Mouse (Mus musculus) T-helper 17 cell (primary cell): ENCODE measurements around the gene Ccdc154.

Experiments used
- in situ Hi-C, 2 experiments: fragments of 300-600 bp; cut with MboI, MseI; formaldehyde crosslinking; loops; 1 replicate in 1 of 2; 2 replicates in 1 of 2; pipeline ENCODE4 v1.15.1; 2025; ENCODE audit warnings: high pct_unique_total_duplicates in 2 of 2

Gene Ccdc154

DNA sequence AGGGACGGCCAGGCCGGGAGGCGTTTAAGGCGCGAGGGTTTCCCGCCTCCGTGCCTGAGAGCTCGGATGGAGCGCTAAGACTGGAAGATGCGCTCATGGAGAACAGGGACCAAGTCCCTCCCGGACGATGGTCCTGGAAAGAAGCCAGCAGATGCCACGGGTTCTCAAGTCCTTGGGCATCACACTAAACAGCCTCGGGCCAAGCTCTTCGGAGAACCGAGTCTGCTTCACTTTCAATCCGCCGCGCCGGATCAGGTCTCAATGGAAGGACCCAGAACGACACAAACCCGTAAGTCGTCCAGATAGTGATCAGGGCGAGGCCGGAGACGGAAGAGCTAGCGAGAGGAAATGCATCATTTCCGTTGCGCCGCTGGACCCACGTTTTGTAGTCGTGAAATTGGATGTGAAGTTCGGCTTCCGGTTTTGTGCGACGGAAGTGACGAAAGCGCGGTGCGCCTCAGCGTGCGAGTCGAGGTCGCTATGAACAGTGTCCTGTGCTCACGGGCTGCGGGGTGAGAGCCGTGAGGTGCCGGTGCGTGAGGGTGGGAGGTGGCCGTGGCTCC lies 21.9 kb downstream of the Ccdc154 start, which contains the start of gene BC003965:
TSS of gene BC003965 (plus strand) at position 426 of the 563 bp plus-strand sequence.
- in situ Hi-C loops = no loop called here

DNA sequence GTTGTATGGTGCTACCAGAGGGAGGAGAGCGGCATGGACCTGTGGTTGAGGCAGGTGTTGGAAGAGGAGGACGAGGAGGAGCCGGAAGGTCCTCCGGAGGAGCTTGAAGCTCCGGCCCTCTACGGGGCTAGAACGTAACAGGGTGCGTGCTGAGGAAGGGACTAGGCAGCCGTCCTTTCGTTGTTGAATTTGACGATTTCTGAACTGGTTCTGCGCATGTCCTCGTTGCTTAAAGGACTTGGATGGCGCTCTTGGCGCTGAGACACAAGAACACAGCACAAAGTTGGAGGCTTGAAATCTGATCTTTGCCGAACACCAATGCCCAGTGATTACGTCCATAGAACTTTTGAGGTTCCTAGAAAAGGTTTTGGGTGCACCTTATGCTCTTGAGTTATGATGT lies 22.7 kb downstream of the Ccdc154 start:
- in situ Hi-C loops = loop anchor here (5.0 kb wide), 2 partner anchors 42 to 87 kb away; partner anchors contain the start of gene Ube2i (in 1 of the 2)

DNA sequence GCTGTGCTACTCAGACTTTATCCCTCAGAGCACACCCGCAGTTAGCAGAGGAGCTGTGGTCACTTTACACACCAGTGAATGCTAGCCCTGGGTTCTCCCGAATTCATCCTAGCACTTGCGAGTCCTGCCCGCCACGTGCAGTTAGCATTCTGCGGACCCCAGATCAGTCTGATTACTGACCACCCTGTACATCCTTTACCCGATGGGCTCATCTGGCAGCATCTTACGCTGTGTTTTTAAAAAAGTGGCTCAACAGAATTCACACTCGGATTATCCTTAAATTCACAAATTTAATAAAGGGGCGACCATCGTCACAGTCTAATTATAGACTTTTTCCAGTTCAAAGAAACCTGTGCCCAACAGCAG lies 25.5 kb downstream of the Ccdc154 start:
- in situ Hi-C loops = loop anchor here (5.0 kb wide), 2 partner anchors 40 to 85 kb away; partner anchors contain the start of gene Ube2i (in 1 of the 2)

DNA sequence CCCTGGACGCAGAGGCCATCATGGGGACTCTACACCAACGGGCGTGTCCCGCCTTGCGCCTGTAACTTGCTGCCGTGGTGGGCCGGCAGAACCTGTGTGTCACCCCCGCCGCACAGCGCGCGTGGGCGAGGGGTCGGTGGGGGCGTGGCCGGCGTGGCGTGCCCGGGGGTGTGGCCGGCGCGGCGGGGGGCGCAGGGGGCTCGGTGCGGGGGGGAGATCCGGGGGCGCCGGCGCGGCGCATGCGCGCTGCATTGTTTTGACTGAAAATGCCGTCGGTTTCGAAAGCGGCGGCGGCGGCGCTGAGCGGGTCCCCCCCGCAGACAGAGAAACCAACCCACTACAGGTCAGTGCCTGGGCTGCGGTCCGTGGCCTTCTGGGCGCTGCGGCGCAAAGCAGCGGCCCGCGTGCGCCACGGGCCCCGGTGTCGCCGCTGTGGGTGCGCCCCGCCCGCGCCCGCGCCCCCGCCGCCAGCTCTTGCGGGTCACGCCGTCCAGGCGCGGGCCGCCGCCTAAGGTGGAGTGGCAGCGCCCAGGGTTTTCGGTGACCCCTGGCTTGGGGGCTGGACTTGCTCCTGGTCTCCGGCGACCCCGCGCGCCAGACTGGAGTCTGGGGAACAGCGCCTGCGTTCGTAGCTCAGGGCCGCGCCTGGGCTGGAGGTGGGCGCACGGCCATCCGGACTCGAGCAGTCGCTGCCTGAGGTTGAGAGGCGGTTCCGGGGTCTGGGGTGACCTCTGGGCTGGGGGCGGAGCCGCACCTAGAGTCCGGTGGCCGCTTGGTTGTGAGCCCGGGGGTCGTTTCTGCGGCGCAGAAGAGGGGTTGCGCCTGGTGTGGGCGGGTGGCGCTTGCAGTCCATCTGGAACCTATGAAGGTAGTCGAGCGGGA lies 26.1 kb downstream of the Ccdc154 start, which contains the start of gene Unkl:
TSS of gene Unkl (plus strand) at position 248 of the 882 bp plus-strand sequence.
- in situ Hi-C loops = loop anchor here (5.0 kb wide), 2 partner anchors 39 to 84 kb away; partner anchors contain the start of gene Ube2i (in 1 of the 2)

DNA sequence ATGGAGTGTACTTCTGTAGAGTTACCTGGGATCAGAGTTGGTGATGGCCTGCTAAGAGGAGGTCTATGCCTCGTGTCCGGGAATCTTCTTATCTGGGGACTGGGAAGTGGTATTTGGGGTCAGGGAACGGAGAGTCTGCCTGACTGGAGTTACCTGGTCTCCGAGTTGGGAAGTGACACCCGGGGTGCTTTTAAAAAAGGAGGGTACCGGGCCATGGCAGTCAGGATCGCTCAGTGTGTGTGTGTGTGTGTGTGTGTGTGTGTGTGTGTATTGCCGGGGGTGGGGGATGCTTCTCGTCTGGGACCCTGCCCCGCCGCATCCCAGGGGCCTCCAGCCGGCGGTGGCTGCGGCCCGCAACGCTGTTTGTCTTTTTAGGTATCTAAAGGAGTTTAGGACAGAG lies 26.8 kb downstream of the Ccdc154 start:
- in situ Hi-C loops = loop anchor here (5.0 kb wide), 2 partner anchors 38 to 83 kb away; partner anchors contain the start of gene Ube2i (in 1 of the 2)

DNA sequence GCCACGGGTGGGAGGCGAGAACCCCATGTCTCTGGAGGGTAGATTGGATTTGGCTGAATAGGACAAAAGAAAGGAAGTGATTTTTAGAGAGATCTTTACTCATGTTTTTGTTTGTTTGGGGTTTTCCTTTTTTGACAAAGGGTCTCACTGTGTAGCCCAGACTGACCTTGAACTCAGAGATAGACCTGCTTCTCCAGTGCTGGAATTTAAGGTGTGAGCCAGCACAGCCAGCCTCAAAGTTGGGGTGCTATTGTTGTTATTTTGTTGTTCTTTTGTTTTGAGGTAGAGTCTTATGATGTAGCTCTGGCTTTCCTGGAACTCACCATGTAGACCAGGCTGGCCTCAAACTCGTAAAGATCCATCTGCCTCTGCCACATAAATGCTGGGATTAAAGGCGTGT lies 40.1 kb downstream of the Ccdc154 start:
- in situ Hi-C loops = no loop called here

DNA sequence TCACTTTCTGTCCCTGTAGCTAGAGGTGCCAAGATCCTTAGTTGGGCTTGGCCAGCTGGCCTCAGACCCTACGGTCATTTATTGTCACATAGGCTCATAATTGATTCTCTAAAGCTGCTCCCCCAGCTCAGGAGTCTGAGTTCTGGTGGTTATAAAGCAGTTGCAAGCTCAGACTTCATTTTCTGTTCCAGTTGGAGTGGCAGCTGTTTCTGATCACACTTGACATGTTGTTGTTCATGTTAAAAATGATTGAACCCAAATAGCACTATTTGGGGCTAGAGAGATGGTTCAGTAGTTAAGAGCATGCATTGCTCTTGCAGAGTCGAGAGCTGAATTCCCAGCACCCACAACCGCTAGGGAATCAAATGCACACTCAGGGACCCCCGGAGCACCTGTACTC lies 47.7 kb downstream of the Ccdc154 start:
- in situ Hi-C loops = no loop called here

DNA sequence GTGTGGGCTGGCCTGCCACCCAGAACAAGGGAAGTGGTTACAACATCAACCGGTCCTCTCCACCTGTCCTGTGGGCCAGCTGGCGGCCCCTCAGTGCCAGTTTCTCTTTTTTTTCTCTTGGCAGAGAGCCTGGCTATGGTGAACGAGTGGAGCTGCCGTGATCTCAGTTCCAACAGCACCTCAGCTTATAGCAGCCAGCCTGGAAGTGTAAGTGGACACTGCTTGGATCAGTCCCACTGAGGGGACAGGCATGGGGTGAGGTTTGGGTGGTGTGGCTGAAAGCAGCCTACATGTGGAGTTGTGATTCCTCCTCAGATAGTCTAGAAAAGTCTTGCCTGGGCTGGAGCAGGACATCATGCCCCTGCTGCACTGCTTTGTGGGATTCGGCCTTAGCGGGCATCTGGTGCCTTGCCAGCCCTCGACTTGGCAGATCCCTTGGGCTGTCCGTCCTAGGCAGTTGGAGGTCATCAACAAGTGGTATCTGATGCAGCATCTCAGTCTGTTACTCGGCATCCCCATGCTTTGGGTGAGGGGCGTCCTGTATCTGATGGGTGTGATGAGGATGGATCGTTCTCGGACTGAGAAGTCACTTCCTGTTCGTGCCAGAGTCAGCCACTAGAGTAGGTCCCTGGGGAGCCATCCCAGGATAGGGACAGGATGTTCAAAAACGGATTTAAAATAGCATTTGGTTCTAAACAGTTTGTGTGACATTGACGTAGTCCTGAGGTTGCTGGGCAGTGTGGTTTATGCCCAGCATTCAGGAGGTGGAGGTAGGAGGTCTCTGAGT lies 48.6 kb downstream of the Ccdc154 start:
- in situ Hi-C loops = no loop called here

DNA sequence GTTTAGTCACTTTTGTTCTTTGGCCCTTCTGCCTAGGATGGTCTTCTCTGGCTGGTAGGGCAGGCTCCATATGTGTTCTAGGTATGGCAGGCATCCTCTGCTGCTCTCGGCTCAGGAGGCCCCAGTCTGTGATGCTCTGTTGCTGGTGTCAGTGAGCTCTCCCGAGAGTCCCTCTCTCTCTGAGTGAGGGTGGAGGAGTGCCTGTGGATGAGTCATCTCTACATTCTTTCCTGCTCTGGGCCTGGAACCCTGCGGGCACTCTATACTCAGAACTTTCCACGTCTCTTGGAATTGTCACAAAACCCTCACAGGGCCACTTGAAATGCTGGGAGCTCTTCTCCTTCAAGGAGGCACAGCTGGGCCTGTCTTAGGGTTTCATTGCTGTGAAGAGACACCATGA lies 49.4 kb downstream of the Ccdc154 start:
- in situ Hi-C loops = no loop called here

DNA sequence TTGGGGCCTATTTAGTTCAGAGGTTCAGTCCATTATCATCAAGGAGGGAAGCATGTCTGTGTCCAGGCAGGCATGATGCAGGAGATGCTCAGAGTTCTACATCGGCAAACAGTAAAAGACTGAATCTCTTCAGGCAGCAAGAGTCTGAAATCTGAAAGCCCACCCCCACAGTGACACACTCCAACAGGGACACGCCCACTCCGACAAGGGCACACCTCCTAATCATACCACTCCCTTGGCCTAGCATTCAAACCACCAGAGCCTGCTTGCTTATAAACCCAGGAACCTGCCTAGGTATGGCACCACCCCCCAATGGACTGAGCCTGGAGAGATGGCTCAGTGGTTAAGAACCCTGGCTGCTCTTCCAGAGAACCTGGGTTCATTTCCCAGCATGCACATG lies 53.2 kb downstream of the Ccdc154 start:
- in situ Hi-C loops = no loop called here

DNA sequence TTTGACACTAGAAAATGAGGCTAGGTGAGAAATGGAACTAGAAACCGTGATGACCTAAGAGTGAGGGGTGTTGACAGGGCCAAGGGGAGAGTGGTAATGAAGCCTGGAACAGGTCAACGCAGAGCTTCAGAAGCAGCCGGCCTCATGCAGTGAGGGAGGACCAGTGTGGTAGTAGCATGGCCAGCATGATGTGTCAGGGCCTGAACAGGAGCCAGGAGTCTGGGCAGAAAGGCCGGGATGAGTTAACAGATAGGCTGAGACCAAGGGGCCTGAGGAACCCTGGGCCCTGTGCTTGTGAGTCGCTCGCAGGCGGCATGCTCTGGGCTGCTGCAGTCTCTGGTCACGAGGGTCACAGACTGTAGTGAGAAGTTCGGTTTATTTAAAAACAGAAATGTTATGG lies 56.7 kb downstream of the Ccdc154 start:
- in situ Hi-C loops = no loop called here

DNA sequence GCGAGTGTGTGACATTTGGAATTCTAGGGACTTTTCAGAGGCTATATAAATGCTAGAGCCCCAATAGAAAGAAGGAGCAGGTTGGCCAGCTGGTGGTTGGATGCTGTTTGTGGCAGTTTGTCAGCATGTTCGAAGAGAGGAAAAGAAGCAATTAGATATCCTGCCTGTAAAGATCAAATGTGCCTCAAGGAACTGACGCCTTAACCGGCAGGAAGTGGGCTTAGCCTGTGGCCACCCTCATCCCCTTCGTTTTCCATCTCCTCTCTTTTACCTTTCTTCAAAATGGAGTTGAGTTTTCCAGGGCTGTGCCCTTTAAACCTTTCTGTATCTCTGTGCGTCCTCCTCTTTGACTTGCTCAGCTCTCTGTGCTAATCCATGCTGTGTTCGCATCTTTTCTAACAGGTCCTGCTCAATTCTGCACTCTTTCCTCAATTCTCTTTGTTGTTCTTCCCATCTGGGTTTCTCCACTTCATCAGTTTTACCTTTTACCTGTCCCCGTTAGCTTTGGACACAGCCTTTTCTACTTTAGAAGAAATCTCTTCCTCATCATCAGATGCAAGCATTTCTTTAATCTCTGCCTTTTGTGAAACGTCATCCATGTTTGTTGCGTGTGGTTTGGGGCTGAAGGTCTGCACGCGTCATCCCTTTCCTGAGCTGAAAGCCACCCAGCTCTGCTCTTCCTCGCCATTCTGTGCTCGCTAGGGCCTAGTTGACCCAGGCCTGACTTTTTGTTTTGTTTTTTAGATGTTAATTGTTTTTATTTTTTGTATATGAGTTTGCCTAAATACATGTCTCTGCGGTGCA lies 57.4 kb downstream of the Ccdc154 start:
- in situ Hi-C loops = no loop called here

DNA sequence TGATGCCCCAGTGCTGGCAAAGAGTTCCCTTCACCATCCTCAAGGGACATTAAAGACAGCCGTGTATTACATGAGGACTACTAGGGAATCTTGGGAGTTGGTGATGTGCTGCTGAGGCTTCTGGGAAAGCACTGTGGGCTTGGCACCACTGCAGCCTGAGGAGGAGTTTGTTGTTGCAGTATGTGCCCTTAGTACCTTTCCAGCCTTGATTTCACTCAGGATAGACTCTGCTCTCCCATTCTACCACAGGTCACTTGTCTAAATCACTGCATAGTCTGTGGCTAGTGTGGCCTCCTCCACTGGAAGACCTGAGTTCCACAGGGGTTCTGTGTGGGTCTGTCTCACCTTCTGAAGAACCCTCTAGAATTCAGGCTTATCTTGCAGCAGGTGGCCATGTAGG lies 58.5 kb downstream of the Ccdc154 start:
- in situ Hi-C loops = no loop called here
